Mouse (Mus musculus): Measurements from ENCODE around the gene 1700019N19Rik. TPM values are rescaled to one million over a fixed set of nuclear protein-coding genes. Genes with fewer than 3 reads are reported as not detected.

The 1700019N19Rik gene
- not detected in 2 replicates for polyA plus RNA-seq (2015; fragmentation: Nextera tagmentation; extraction: Ambion mirVana)

- no peak within 1 kb of the TSS for H3K4me3 ChIP-seq (replicated peaks)
- no peak within 1 kb of the TSS for H3K4me2 ChIP-seq (replicated peaks)
- ATAC-seq (ENCODE audit: insufficient number of reproducible peaks, low FRiP score, low TSS enrichment, low read depth): no peak
- no peak within 1 kb of the TSS for H3K27ac ChIP-seq (replicated peaks)
- no peaks in the 10 kb centered on the region for H3K9me3 ChIP-seq (replicated peaks)
- H3K36me3 ChIP-seq: peaks cover 3% of the 10 kb centered on the region; the same call in 1 of the 2 replicates
- no peaks in the 10 kb centered on the region for H3K4me1 ChIP-seq
- H3K9ac ChIP-seq: no peak within 1 kb of the TSS
- no peaks in the 10 kb centered on the region for H3K27me3 ChIP-seq
- 34% methylated on average over 10 of the region's 10 CpGs for WGBS
Observed at GRCm38 (mm10) chr19:58794284-58794683, at the start of gene 1700019N19Rik. TSS of gene 1700019N19Rik (minus strand) at chr19:58794461.

DNA sequence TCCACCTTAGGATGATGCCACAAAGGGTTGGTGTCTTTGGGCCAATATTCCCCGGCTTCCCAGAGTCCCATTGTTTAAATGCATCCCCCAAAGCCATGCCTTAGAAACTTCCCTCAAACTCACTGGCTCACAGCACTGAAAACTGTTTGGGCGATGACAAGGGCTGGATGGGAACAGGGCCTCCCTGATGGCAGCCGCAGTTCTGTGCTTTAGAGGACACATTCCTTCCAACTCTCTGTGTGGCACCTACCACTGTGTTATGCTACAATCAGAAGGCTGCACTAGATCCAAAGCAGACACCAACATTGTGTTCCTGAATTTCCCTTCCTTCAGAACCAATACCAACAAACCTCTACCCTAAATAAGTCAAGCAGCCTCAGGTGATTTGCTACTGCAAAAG lies 49.3 kb upstream of the 1700019N19Rik start:
- 77% methylated on average over 3 of the region's 3 CpGs for WGBS
- Histone ChIP-seq H3K4me1 (peaks cover 11% of the 10 kb centered on the region; the same call in 1 of the 2 replicates), H3K9ac (no peak overlapping the region), H3K36me3 (no peaks in the 10 kb centered on the region), H3K4me2 (replicated peaks) (no peak overlapping the region), H3K4me3 (replicated peaks) (no peak overlapping the region), H3K27me3 (no peaks in the 10 kb centered on the region), H3K9me3 (replicated peaks) (no peaks in the 10 kb centered on the region), H3K27ac (replicated peaks) (no peak overlapping the region)
- ATAC-seq (ENCODE audit: insufficient number of reproducible peaks, low FRiP score, low TSS enrichment, low read depth): no peak

DNA sequence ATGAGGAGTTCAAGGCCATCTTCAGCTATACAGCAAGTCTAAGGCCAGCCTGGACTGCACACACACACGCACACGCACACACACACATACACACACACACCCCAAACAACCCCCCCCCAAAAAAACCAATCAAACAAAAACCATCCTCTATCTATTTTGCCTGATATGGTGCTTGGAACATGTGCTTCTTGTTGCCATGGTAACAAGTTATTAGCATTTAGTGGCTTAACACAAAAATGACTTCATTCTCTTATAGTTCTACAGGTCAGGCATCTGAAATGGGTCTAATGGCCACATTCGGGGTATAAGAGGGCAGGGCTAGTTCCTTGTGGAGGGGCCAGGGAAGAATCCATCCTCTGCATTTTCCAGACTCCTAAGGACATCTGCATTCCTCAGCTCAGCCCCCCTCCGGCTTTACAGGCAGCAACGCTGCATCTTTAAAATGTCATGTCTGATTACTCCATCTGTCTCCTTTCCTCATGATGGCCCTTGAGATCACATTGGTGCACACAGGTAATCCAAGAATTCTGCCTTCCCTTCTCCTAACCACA lies 46.5 kb upstream of the 1700019N19Rik start:
- Histone ChIP-seq H3K4me1 (peaks cover 11% of the 10 kb centered on the region; the same call in 1 of the 2 replicates), H3K27me3 (no peaks in the 10 kb centered on the region), H3K9ac (no peak overlapping the region), H3K4me3 (replicated peaks) (no peak overlapping the region), H3K9me3 (replicated peaks) (no peaks in the 10 kb centered on the region), H3K27ac (replicated peaks) (no peak overlapping the region), H3K36me3 (no peaks in the 10 kb centered on the region), H3K4me2 (replicated peaks) (no peak overlapping the region)
- 71% methylated on average over 5 of the region's 5 CpGs for WGBS
- ATAC-seq (ENCODE audit: insufficient number of reproducible peaks, low FRiP score, low TSS enrichment, low read depth): no peak

- H3K4me3 ChIP-seq (replicated peaks): no peak overlapping the region
- H3K9me3 ChIP-seq (replicated peaks): no peaks in the 10 kb centered on the region
- H3K4me2 ChIP-seq (replicated peaks): no peak overlapping the region
- H3K27ac ChIP-seq (replicated peaks): 0 out of 2 replicates have a peak overlapping the region, but pooled peaks have one; percentile 7
- no peak overlapping the region for H3K9ac ChIP-seq
- WGBS: 30% methylated on average over 4 of the region's 4 CpGs
- H3K36me3 ChIP-seq: no peaks in the 10 kb centered on the region
- no peaks in the 10 kb centered on the region for H3K27me3 ChIP-seq
- 0 out of 2 replicates have a peak, but pooled peaks have one; percentile 5 for ATAC-seq (ENCODE audit: insufficient number of reproducible peaks, low FRiP score, low TSS enrichment, low read depth)
- peaks cover 11% of the 10 kb centered on the region; the same call in 1 of the 2 replicates for H3K4me1 ChIP-seq
Observed at GRCm38 (mm10) chr19:58839806-58840205, 45.5 kb upstream of the 1700019N19Rik start.

- no peak for ATAC-seq (ENCODE audit: insufficient number of reproducible peaks, low FRiP score, low TSS enrichment, low read depth)
- no peak overlapping the region for H3K4me2 ChIP-seq (replicated peaks)
- H3K4me3 ChIP-seq (replicated peaks): no peak overlapping the region
- H3K4me1 ChIP-seq: peaks cover 11% of the 10 kb centered on the region; the same call in 1 of the 2 replicates
- H3K27me3 ChIP-seq: no peaks in the 10 kb centered on the region
- H3K9ac ChIP-seq: no peak overlapping the region
- H3K36me3 ChIP-seq: no peaks in the 10 kb centered on the region
- no peaks in the 10 kb centered on the region for H3K9me3 ChIP-seq (replicated peaks)
- H3K27ac ChIP-seq (replicated peaks): 0 out of 2 replicates have a peak overlapping the region, but pooled peaks have one; percentile 7
- 50% methylated on average over 3 of the region's 3 CpGs for WGBS
Observed at GRCm38 (mm10) chr19:58839345-58839744, 45.1 kb upstream of the 1700019N19Rik start.

DNA sequence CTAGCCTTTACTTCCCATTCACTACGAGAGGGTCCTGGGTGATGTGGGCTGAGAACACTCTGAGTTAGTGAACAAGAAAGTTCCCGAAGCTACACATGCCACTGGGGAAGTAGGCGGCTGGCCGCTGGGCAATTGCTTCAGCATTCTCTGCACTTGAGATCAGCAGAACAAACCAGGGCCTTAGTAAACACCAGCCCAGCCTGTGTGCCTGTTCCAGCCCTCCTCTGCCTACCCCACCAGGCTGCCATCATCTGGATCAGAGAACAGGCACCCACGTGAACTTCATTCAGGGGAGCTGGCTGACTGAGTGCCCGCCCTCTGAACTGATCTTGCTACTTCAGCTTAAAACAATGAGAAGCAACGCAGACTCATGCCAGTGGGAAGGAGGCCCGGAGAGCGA lies 44.4 kb upstream of the 1700019N19Rik start:
- H3K9me3 ChIP-seq (replicated peaks): no peaks in the 10 kb centered on the region
- H3K4me2 ChIP-seq (replicated peaks): no peak overlapping the region
- no peak overlapping the region for H3K27ac ChIP-seq (replicated peaks)
- no peaks in the 10 kb centered on the region for H3K36me3 ChIP-seq
- H3K27me3 ChIP-seq: no peaks in the 10 kb centered on the region
- peaks cover 11% of the 10 kb centered on the region; the same call in 1 of the 2 replicates for H3K4me1 ChIP-seq
- no peak overlapping the region for H3K4me3 ChIP-seq (replicated peaks)
- ATAC-seq (ENCODE audit: insufficient number of reproducible peaks, low FRiP score, low TSS enrichment, low read depth): no peak
- H3K9ac ChIP-seq: no peak overlapping the region
- WGBS: 74% methylated on average over 9 of the region's 9 CpGs

GRCm38 (mm10) chr19:58833639-58834180 lies 39.4 kb upstream of the 1700019N19Rik start:
- Histone ChIP-seq H3K9me3 (replicated peaks) (no peaks in the 10 kb centered on the region), H3K4me1 (no peaks in the 10 kb centered on the region), H3K27me3 (no peaks in the 10 kb centered on the region), H3K9ac (no peak overlapping the region), H3K36me3 (no peaks in the 10 kb centered on the region), H3K4me2 (replicated peaks) (no peak overlapping the region), H3K27ac (replicated peaks) (no peak overlapping the region), H3K4me3 (replicated peaks) (no peak overlapping the region)
- no peak for ATAC-seq (ENCODE audit: insufficient number of reproducible peaks, low FRiP score, low TSS enrichment, low read depth)
- WGBS: 58% methylated on average over 13 of the region's 13 CpGs

DNA sequence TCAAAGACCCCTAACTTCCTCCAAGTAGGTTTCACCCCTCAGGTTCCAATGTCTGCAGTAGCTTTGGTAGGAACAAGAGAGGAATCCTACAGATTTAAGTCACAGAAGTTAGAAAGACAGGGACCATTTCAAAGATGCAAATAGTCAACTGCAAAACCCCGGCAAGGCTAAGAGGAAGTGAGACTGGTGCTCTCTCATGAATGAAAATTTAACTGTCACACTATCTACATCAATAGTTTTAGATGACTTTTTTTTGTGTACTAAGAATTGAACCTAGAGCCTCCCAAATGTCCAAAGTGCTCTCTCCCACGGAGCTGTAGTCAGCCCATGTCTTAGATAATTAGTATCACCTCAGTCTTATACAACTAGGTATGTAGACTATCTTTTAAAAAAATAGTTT lies 38.7 kb upstream of the 1700019N19Rik start:
- Histone ChIP-seq H3K27me3 (no peaks in the 10 kb centered on the region), H3K36me3 (no peaks in the 10 kb centered on the region), H3K9me3 (replicated peaks) (no peaks in the 10 kb centered on the region), H3K27ac (replicated peaks) (no peak overlapping the region), H3K4me2 (replicated peaks) (no peak overlapping the region), H3K9ac (no peak overlapping the region), H3K4me1 (no peaks in the 10 kb centered on the region), H3K4me3 (replicated peaks) (no peak overlapping the region)
- WGBS: 75% methylated on average over 2 of the region's 2 CpGs
- ATAC-seq (ENCODE audit: insufficient number of reproducible peaks, low FRiP score, low TSS enrichment, low read depth): no peak

- Histone ChIP-seq H3K9me3 (replicated peaks) (no peaks in the 10 kb centered on the region), H3K4me2 (replicated peaks) (no peak overlapping the region), H3K4me3 (replicated peaks) (no peak overlapping the region), H3K27ac (replicated peaks) (no peak overlapping the region), H3K36me3 (no peaks in the 10 kb centered on the region), H3K9ac (no peak overlapping the region), H3K4me1 (no peaks in the 10 kb centered on the region), H3K27me3 (no peaks in the 10 kb centered on the region)
- ATAC-seq (ENCODE audit: insufficient number of reproducible peaks, low FRiP score, low TSS enrichment, low read depth): no peak
- WGBS: 83% methylated on average over 9 of the region's 9 CpGs
Observed at GRCm38 (mm10) chr19:58831280-58831922, 37.1 kb upstream of the 1700019N19Rik start.

DNA sequence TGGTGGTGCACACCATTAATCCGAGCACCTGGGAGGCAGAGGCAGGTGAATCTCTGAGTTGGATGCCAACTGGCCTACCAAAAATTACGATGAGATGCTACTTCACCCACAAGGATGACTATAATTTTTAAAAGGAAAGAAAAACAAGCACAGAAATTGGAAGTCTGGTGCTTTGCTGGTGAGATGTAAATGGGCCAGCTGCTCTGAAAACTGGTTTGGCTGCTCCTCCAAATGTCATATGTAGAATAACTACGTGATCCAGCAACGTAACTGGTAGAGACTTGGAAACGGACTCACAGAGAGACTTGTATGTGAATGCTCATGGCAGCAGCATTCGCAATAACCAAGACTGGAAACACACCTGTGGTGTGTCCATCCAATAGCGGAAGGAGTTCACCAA lies 35.9 kb upstream of the 1700019N19Rik start:
- no peaks in the 10 kb centered on the region for H3K27me3 ChIP-seq
- H3K9me3 ChIP-seq (replicated peaks): no peaks in the 10 kb centered on the region
- H3K4me1 ChIP-seq: no peaks in the 10 kb centered on the region
- WGBS: 87% methylated on average over 7 of the region's 7 CpGs
- no peak overlapping the region for H3K4me3 ChIP-seq (replicated peaks)
- no peak overlapping the region for H3K27ac ChIP-seq (replicated peaks)
- no peaks in the 10 kb centered on the region for H3K36me3 ChIP-seq
- no peak overlapping the region for H3K9ac ChIP-seq
- H3K4me2 ChIP-seq (replicated peaks): no peak overlapping the region
- no peak for ATAC-seq (ENCODE audit: insufficient number of reproducible peaks, low FRiP score, low TSS enrichment, low read depth)

DNA sequence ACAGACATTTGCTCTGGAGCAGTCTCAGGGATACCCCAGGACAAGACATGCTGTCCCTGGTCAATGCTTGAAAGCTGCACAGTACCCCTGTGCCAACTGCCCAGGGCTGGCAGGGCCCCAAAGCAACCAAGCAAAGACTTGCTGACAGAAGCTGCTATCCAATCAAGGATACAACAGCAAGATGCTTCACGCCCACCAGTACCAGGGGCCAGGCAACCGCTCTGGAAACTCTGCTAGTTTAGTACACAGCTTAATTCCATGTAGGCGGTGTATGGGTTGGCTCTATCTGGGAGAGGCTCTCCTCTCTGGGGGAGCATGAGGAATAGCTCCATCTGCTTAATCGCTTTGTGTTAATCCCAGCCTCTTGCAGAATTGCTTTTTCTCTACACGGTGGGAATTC lies 35.3 kb upstream of the 1700019N19Rik start:
- Histone ChIP-seq H3K4me1 (no peaks in the 10 kb centered on the region), H3K36me3 (no peaks in the 10 kb centered on the region), H3K27ac (replicated peaks) (no peak overlapping the region), H3K4me2 (replicated peaks) (no peak overlapping the region), H3K9ac (no peak overlapping the region), H3K9me3 (replicated peaks) (no peaks in the 10 kb centered on the region), H3K27me3 (no peaks in the 10 kb centered on the region), H3K4me3 (replicated peaks) (no peak overlapping the region)
- no peak for ATAC-seq (ENCODE audit: insufficient number of reproducible peaks, low FRiP score, low TSS enrichment, low read depth)
- WGBS: 73% methylated on average over 5 of the region's 5 CpGs
